Mouse (Mus musculus) mature B cell (primary cell): ENCODE results near the gene Nsl1.

ENCODE experiments used
- in situ Hi-C: fragments of 300-500 bp; cut with MboI; formaldehyde crosslinking; loops from 2 replicates; pipeline ENCODE4 v1.14.3; 2019

Nsl1 gene

GRCm38 (mm10) chr1:191095019-191095418 is 32.2 kb downstream of the Nsl1 start:
- in situ Hi-C loops = no loop called here

DNA sequence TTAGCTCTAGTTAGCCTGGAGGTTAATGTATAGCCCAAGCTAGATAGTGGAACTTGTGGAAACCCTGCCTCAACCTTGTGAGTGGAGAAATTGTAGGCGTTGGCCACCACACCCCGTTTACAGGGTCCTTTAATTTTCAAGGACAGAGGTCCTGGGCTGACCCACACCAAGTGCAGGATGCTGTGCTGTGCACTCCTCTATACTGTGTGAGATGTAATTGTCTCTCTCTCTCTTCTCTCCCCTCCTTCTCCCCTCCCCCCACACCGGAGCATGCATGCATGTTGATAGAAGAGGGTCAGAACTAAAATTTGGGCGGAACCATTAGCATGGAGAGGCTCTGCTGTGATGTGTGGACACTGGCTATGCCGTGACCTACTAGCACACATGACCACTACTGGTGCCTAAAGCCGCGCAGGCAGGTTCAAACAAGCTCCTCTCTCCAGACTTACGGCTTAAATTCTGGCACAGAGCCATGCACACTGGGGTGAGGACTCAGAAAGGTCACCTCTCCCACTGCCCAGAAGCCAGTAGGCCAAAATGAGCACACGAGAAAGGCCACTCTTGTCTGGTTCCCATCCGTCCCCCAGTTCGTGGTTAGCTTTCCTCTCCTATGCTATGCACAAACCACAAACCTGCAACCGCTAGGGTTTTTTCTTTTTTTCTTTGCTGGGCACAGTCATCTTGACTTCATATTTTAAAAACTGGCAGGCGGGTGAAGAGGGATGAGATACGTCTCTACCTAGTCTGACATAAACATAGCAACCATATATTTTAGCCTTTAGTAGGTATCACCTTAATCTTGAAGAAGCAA is 34.3 kb downstream of the Nsl1 start:
- in situ Hi-C loops = no loop called here

GRCm38 (mm10) chr1:191097802-191098747 is 35.3 kb downstream of the Nsl1 start, which contains the start of gene Batf3:
Gene Batf3 (plus strand): TSS chr1:191097847.
- in situ Hi-C loops = no loop called here

DNA sequence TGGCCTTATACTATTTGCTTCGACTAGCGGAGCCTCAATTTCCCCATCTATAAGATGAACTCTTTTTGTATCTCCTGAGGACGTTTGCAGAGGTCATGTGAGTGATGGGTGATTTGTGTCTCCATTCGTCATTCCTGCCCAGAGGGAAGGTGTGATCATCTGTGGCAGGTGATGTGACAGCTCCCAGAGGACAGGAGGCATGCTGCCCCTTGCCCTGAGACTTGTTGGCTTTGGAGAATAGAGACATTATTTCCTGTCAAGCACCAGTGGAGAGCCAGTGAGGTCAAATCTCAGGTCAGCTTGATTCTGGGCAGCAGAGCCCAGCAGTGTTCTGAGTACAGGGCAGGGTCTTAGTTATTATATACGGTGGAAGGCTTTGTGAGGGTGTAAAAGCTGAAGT is 36.3 kb downstream of the Nsl1 start:
- in situ Hi-C loops = no loop called here

DNA sequence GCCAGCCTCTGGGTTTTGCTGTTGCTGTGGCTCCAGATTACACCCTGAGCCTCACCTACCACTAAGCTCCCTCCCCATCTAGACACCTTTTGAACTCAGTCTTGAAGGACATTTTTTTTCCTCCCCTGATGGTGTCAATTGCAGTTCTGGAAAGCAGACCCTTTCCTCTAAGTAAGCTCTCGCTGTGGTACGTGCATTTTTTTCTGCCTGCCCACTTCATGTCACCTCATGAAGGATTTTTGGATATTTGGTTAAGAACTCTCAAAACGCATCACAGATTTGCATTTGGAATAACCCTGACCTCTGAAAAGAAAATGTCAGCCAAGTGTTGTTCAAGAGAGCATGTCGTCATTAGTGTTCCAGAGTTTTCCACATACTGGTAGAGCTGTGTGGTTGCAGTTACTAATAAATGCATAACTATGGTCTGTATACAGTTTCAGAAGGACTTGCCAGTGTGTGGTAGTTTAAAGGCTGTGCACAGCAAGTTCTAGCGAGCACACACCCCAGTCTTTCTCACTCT is 37.0 kb downstream of the Nsl1 start:
- in situ Hi-C loops = no loop called here

GRCm38 (mm10) chr1:191102730-191103370 is 40.0 kb downstream of the Nsl1 start:
- in situ Hi-C loops = no loop called here

DNA sequence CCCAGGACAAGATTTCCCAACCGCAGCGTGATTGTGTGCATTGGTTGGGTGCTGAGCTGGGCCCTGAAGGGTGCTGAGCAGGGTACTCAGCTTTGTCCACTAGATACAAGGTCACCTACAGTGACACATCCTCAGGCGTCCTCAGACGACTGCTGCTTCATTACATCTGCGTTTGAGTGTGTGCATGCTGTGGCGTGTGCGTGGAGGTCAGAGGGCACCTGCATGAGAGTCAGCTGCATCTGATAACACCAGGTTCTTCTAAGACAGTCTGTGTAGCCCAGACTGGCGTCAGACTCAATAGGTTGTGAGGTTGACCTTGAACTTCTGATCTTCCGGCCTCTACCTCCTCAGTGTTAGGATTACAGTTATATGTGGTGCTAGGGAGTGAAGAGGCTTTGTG is 42.4 kb downstream of the Nsl1 start:
- in situ Hi-C loops = no loop called here

GRCm38 (mm10) chr1:191107306-191107705 is 44.5 kb downstream of the Nsl1 start:
- in situ Hi-C loops = no loop called here

GRCm38 (mm10) chr1:191109907-191110306 is 47.1 kb downstream of the Nsl1 start:
- in situ Hi-C loops = no loop called here

GRCm38 (mm10) chr1:191111146-191111545 is 48.3 kb downstream of the Nsl1 start:
- in situ Hi-C loops = no loop called here

GRCm38 (mm10) chr1:191114868-191115267 is 52.1 kb downstream of the Nsl1 start:
- in situ Hi-C loops = no loop called here

- in situ Hi-C loops = no loop called here
Observed at GRCm38 (mm10) chr1:191115514-191116238, 52.9 kb downstream of the Nsl1 start.

GRCm38 (mm10) chr1:191122744-191123143 is 59.9 kb downstream of the Nsl1 start:
- in situ Hi-C loops = no loop called here

DNA sequence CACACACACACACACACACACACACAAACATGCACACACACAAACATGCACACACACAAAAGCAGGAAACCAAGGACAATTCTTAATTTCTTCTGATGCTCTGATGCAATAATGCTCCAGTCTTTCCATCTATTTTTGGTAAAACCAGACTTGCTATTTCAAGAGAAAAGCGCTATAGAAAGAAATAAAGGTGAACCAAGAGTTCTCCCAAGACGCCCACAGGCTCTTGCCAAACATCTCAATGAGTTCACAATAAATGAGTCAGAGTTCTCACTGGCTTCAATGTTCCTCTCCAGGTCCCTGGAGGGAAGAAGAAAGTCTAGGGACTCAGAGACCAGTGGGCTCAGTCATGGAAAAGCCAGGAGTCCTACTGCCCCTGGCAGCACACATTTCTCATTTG is 60.9 kb downstream of the Nsl1 start:
- in situ Hi-C loops = no loop called here

DNA sequence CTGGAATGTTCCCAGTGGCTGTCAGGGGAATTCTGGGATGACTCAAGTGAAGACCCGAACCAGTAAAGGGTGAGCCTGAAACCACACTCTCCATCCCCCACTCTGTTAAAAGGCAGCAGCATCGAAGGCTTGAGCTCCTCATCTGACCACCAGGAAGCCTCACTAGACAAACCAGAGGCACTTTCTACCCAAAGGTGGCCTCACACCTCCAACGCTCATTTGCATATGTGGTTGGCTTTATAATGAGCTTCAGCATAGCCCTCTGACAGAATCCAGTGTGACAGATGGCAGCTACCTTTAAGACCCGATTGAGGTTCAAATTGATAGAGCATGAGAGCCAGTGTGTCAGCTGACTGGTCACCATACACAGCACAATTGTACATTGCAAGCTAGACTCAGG is 61.5 kb downstream of the Nsl1 start:
- in situ Hi-C loops = no loop called here

DNA sequence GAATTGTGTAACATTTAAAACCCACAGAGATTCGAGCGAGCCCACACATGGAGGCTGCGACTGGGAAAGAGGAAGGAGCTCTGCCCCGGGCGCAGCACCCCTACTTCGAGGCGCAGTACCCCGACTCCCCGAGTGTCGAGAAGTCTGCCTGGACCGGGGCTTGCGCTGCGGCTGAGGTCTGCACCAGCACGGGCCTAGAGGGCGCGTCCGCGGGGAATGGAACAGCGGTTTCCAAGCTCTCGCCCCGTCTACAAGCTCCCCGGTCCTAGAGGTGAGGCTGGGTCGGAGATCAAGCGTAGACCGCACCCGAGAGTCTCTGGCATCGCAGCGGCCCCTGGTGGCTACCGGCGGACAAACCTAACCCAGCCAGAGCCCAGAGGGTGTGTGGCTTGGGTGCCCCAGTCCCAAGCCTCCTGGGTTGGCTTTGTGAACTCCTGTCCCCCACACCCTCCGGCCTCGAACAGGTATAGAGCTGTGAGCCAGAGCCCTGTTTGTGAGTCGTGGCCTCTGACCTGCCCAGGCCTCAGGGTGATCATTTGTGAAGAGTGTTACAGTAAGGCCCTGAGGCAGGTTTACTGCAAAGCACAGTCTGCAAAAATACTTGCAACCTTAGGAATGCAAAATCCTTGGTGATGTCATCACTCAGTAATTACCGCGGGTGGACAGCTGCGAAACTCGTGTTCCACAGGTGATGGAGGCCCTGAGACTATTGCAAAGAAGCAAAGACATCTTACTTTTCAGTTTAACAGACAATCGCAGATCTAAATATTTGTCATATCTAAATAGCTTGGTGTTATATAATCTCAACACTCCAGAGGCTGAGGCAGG is 63.2 kb downstream of the Nsl1 start:
- in situ Hi-C loops = no loop called here

DNA sequence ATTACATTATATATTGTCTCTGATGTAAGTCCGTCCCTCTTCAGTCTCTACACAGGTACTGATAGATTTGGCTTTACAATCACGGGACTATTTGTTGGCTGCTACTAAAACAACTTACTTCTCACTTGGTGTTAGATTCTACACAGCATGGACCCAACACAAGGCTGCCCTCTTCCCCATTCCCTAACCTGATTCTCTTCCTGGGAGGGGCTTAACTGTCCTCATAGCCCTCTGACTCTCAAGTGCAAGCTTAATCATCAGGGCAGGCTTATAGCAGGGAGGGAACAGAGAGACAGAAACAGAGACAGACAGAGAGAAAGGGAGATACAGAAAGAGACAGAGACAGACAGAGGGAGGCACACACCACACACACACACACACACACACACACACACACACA is 68.9 kb downstream of the Nsl1 start:
- in situ Hi-C loops = no loop called here

- in situ Hi-C loops = no loop called here
Observed at GRCm38 (mm10) chr1:191132240-191132639, 69.4 kb downstream of the Nsl1 start.

DNA sequence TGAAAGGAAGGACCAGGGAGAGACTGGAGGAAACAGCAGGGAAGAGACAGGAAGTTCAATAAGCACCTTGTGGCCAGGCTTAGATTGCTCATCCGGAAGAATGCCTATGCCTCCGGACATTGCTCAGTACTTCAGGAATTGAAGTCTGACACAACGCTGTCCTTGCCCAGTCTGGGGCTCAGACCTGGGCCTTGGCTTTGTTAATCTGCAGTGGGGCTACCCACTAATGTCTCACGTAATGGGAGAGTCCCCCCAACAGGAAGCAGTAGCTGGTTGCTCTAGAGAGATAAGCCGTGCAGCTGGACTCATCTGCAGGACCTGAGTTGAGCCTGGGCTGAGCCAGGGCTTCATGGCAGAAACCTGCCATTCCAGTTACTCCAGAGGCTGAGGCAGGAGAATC is 70.1 kb downstream of the Nsl1 start:
- in situ Hi-C loops = no loop called here

DNA sequence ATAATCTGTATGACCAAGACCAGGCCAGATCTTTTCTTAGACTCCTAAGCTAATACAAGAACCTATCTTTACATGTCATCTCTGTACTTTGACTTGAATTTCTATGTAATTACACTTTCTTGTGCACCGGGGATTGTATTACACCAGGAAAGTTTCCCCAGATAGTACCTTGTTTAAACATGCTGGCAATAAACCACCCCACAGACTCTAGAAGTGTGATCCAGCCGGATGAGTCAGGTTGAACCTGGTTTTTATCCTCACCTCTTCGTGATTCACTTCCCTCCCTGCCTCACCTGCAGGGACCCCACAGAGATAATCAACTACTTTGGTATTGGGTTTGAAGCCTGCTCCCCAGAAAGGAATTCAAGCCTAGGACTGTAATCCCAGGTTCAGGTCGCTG is 72.6 kb downstream of the Nsl1 start:
- in situ Hi-C loops = no loop called here
